Mouse (Mus musculus) lung, adult 2 months (tissue): ENCODE measurements around the gene Il1rl2. TPM values are rescaled to one million over a fixed set of nuclear protein-coding genes. Genes with fewer than 3 reads are reported as not detected.

Source experiments
- DNase-seq: peaks from one replicate; pipeline ENCODE4 v3.0.0; 2022
- H3K4me1 ChIP-seq: fragments of 200-500 bp; 2 replicates; pipeline ENCODE4 v1.6.1; 2011; ENCODE audit warnings: low read length; ENCODE audit not compliant: control insufficient read depth, insufficient read depth
- H3K4me3 ChIP-seq: fragments of 200-500 bp; replicated peaks from 2 replicates; pipeline ENCODE3; 2011; ENCODE audit warnings: low read depth, mild to moderate bottlenecking, control low read depth, low read length; ENCODE audit errors: extremely low read depth
- CTCF ChIP-seq: fragments of 200-500 bp; IDR thresholded peaks from 2 replicates; pipeline ENCODE4 v1.5.1; 2011; ENCODE audit warnings: mild to moderate bottlenecking, low read length, control low read depth; ENCODE audit not compliant: insufficient read depth
- POLR2A ChIP-seq: fragments of 200-500 bp; IDR thresholded peaks from 2 replicates; pipeline ENCODE4 v1.6.1; 2011; ENCODE audit warnings: low read depth, mild to moderate bottlenecking, control low read depth, low read length, borderline replicate concordance; ENCODE audit errors: extremely low read depth
- WGBS: fragments of 180-500 bp; shearing (Covaris S2); methylation state at CpG from one replicate; pipeline ENCODE4 v1.1.7; 2018; 5-methylcytosine and 5-hydroxymethylcytosine counted together
- polyA plus RNA-seq: library from polyadenylated mRNA; depleted of rRNA; stranded (reverse); fragments of >200 nt; gene quantifications from 2 replicates; pipeline ENCODE4 v1.2.3, GENCODE M21; 2012

Gene Il1rl2
- polyA plus RNA-seq, 1 experiment, result 8.4 TPM

- 90% methylated on average over 8 of the region's 8 CpGs for WGBS
- H3K4me1 ChIP-seq, result no peaks in the 10 kb centered on the region
- no peak for DNase-seq
- H3K4me3 ChIP-seq, result no peak overlapping the region
- TF ChIP-seq POLR2A (no peak), CTCF (no peak)
Observed at GRCm38 (mm10) chr1:40317657-40318056, 6.8 kb upstream of the Il1rl2 start.

GRCm38 (mm10) chr1:40321824-40322223 is 2.6 kb upstream of the Il1rl2 start:
- 63% methylated on average over 6 of the region's 6 CpGs for WGBS
- peaks cover 2% of the 10 kb centered on the region; the same call in 1 of the 2 replicates for H3K4me1 ChIP-seq
- DNase-seq, result no peak
- no peak overlapping the region for H3K4me3 ChIP-seq
- TF ChIP-seq CTCF (no peak), POLR2A (no peak)

- H3K4me1 ChIP-seq, result peaks cover 2% of the 10 kb centered on the region; the same call in 1 of the 2 replicates
- WGBS, result 79% methylated on average over 3 of the region's 3 CpGs
- TF ChIP-seq CTCF (no peak), POLR2A (no peak)
- H3K4me3 ChIP-seq, result no peak overlapping the region
- DNase-seq, result no peak
Observed at GRCm38 (mm10) chr1:40322543-40322942, 1.9 kb upstream of the Il1rl2 start.

GRCm38 (mm10) chr1:40324955-40325702 is 719 bp downstream of the Il1rl2 start:
- TF ChIP-seq POLR2A (no peak), CTCF (no peak)
- peak; percentile 21 for DNase-seq
- peaks cover 2% of the 10 kb centered on the region; the same call in 1 of the 2 replicates for H3K4me1 ChIP-seq
- WGBS, result 5% methylated on average over 22 of the region's 22 CpGs
- H3K4me3 ChIP-seq, result peak overlapping the region; percentile 34

- H3K4me3 ChIP-seq, result peak overlapping the region; percentile 46
- peaks cover 2% of the 10 kb centered on the region; the same call in 1 of the 2 replicates for H3K4me1 ChIP-seq
- DNase-seq, result no peak
- TF ChIP-seq CTCF, result no peak
- no peak for TF ChIP-seq POLR2A
- 30% methylated on average over 29 of the region's 29 CpGs for WGBS
Observed at GRCm38 (mm10) chr1:40325711-40326327, 1.4 kb downstream of the Il1rl2 start.

- TF ChIP-seq POLR2A, result no peak
- TF ChIP-seq CTCF, result no peak
- Histone ChIP-seq H3K4me1 (peaks cover 2% of the 10 kb centered on the region; the same call in 1 of the 2 replicates), H3K4me3 (no peak overlapping the region)
- no peak for DNase-seq
- 88% methylated on average over 3 of the region's 3 CpGs for WGBS
Observed at GRCm38 (mm10) chr1:40327604-40328003, 3.2 kb downstream of the Il1rl2 start.

- 93% methylated on average over 1 of the region's 1 CpGs for WGBS
Observed at GRCm38 (mm10) chr1:40329526-40329925, 5.1 kb downstream of the Il1rl2 start.

GRCm38 (mm10) chr1:40330181-40330580 is 5.8 kb downstream of the Il1rl2 start:
- no peak overlapping the region for H3K4me3 ChIP-seq
- WGBS, result 82% methylated on average over 8 of the region's 8 CpGs
- no peak for DNase-seq
- TF ChIP-seq CTCF, result no peak
- no peak for TF ChIP-seq POLR2A
- peaks cover 2% of the 10 kb centered on the region; the same call in 1 of the 2 replicates for H3K4me1 ChIP-seq

More at GRCm38 (mm10) chr1:40329526-40329925, 5.1 kb downstream of the Il1rl2 start:
- Histone ChIP-seq H3K4me1 (peaks cover 2% of the 10 kb centered on the region; the same call in 1 of the 2 replicates), H3K4me3 (no peak overlapping the region)
- DNase-seq, result no peak
- TF ChIP-seq CTCF, result no peak
- TF ChIP-seq POLR2A, result no peak

- DNase-seq, result no peak
- 82% methylated on average over 1 of the region's 1 CpGs for whole genome bisulfite sequencing
- Histone ChIP-seq H3K4me1 (no peaks in the 10 kb centered on the region), H3K4me3 (no peak overlapping the region)
- no peak for TF ChIP-seq CTCF
- no peak for TF ChIP-seq POLR2A
Observed at GRCm38 (mm10) chr1:40339346-40339745, 14.9 kb downstream of the Il1rl2 start.
